In genomic region chr1:47299311-47299710, GRCm38 (mm10) we compare ENCODE assay signal across 13 mouse cellular contexts.
"Had no signal": no experiment of that assay in that cellular context is flagged by ENCODE, and none has a peak within 500 bp of the region (broad histone marks: within the 10 kb centered on the region; RNA-seq: fewer than 3 reads in every experiment).

No protein-coding gene starts in this region.

- ATAC-seq: liver, embryonic 12.5 days; midbrain, embryonic 15.5 days had no signal

- DNase-seq: kidney, postnatal 14 days; kidney, postnatal 4 days; liver; lung, adult 18-20 months; lung, postnatal 10 days; lung, postnatal 36 days; right cerebral cortex, postnatal 14 days; right cerebral cortex, postnatal 4 days; thymus, adult 2 months; thymus, postnatal 14 days; thymus, postnatal 4 days had no signal
